Mouse (Mus musculus) T-helper 2 cell (primary cell): ENCODE results near the gene Cask.

Source experiments
- in situ Hi-C: fragments of 300-600 bp; cut with MboI, MseI; formaldehyde crosslinking; loops from one replicate; pipeline ENCODE4 v1.15.1; 2025; ENCODE audit warnings: high pct_unique_total_duplicates

Gene Cask

DNA sequence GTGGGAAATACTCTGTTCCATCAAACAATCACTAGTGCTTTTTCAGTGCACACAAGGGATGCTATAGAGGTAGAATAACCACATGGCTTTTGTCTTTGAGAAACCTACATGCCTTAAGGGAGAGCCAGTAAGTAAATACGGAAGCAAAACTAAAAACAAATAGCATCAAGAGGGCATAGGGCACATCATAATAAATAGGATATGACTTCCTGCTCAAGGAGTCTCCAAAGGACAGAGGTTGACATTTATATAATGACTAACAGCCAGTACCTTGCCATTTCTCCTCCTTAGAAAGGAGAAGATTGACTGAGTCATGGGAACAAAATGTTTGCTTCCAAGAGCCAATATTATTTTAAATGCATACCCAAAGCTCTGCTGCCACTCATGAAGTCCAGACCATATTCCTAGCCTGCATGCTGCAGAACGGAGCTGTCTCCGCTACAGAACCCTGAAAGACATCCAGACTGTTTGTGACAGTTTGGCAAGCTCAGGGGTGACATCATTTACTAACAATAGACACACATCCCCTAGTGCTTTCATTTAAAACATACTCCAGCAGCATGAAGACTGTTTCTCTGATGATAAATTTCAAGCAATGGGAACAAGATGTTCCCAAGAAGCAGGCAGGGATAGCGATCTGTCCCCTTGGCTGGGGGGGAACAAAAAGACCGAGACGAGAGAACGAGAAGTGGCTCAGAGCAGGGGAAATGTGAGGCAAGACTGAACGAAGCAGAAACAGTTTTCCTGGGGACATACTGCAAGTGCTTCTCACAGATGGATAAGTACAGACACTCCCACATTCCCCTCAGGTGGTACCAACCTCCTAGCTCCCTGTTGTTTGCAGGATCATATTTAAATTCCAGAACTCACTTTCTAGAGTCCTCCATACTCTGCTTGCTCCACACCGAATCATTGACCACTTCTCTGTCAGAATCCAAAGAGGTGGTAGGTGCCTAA is 381.7 kb downstream of the Cask start:
- in situ Hi-C loops: loop anchor here (5.0 kb wide), 1 partner anchor 193 kb away; the partner anchor contains the start of gene Gpr82

DNA sequence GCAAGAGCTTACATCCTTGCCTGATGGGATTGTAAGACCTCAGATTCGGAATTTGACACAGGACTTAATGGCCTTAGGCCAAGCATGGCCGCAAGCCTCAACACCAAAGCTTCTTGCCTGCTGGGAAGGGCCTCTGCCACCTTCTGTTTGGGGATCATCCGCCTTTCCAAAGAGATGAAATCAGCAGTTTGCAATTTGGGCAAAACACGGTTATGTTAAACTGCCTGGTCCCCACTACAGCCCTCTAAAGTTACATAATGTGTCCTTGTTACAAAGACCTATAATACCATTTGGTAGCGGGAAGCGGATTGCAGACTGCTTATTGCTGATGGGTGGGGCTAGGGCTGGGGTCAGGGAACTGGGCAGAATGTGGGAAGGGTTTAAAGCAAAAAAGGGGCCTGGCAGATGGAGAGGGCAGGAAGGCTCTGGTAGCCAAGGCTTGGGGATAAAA is 384.0 kb downstream of the Cask start:
- in situ Hi-C loops: no loop called here
